Mouse (Mus musculus): ENCODE measurements around the gene Gm33815.
"Not testable (repeated sequence)": the region's sequence is repeated elsewhere in the genome, so short reads cannot be mapped to it uniquely, and the experiment has no call there.

The Gm33815 gene

DNA sequence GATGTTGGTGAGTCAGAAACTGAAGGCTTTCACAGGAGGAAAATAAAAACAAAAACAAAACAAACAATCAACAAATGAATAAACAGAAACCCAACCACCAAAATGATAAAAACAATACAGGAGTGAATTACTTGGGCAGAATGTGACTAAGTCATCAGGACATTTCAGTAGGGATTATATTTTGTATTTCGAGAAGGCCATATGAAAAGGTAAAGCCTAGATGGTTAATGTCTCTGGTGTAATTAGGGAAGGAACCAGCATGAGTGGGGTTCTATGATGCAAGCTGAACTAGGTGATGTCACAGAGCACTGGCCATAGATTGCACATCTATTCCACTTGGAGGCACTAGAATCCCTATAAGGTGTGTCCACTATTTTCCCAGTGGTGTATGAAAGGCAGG, at the start of gene Gm33815:
Gene Gm33815 (plus strand): TSS at position 301 of the 400 bp plus-strand sequence.
- DNase-seq (ENCODE audit: low spot score), result not testable (repeated sequence)

Measured in layer of hippocampus, adult 9-10 months (tissue).